Mouse (Mus musculus) v-Abl transformed pro-B cells (cell line): ENCODE measurements at regions not wholly inside any gene's neighbourhood (a gene's known extent, or its start where the extent isn't known, plus 50 kb on each side); places are given as distances from the start of the nearest gene placed in this dataset.

ENCODE experiments used
- in situ Hi-C, 2 experiments: fragments of 400-800 bp; cut with MboI; formaldehyde crosslinking; loops; one replicate each; pipeline ENCODE4 v1.15.1; 2025; ENCODE audit not compliant: unreplicated experiment in 2 of 2

DNA sequence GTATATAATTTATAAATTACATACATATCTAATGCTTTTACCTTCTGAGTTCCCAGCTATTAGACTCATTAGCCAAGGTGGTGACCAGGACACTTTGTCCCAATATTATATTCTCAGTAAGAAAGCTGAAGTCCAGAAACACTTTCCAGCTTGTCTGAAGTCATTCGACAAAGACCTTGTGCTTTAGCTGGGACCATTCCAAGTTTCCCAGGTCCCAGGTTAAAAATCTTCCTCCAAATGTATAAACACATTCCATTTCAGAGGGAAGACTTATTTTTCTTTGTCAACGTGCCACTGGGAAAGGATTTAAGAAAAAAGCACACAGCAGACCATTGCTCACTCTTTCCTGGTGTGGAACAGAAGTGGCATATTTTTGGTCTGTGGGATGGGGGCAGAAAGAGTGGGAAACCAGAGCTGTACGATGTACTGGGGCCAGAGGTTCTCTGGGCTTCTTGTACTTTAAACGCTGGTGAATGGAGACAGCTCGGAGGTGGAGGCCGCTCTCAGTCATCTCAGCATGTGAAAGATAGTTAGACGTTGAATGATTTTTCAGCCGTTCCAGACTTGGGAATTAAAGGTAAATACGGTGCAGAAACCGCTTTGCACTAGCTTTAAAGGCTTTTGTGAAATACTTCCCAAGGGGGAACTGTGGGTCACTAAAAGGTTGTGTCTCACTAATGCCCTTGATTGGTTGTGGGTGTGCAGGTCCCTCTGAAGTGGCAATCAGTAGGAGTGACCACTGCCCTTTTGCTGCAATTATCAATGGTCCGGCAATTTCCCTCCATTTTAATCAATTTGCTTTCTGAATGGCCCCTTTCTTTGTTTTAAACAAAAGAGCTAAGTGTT is 261.2 kb upstream of the A1bg start:
- in situ Hi-C loops, result no loop called here

DNA sequence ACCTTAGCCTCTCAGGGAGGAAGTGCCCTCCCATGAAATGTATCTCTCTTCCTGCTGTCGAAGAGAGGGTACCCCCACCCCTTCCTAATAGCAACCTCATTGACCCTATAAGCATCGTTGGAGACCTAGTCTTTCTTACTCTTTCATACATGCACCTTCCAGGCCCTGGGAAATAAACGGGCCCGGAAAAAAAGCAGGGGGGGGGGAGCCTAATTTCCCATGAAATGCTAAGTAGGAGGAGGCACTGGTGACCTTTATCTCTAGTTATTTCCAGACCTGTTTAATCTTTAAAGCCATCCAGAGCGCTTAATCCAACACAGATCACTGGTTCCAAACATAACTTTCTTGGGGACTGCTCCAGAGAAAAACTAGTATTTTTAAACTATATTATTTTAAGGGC is 260.5 kb upstream of the A1bg start:
- in situ Hi-C loops, result no loop called here

DNA sequence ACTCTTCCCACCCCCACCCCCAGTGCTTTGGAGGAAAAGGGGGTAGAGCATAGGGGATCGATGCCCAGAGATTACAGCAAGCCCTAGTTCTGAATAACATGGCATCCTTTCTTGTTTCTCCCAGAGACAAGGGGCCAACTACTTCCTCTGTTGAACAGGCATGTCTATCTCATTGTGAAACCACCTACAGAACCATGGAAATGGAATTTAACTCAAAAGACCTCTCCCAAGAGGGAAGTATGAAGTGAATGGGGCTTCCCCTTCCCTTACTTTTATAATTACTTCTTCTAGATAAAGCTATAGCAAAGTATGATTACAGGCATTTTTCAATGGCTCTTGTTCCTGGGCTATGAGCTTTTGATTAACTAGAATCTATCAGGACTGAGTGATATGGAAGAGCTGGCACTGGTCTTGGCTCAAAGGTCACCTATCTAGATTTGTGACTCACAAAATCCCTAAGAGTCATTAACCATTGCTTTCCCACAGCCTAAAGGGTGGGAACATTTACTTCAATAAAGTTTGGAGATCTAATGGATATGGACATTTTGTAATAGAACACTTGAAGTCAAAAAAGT is 246.1 kb upstream of the A1bg start:
- in situ Hi-C loops, result loop anchor here (25.0 kb wide), 1 partner anchor 1643 kb away; no protein-coding TSS in a partner anchor

DNA sequence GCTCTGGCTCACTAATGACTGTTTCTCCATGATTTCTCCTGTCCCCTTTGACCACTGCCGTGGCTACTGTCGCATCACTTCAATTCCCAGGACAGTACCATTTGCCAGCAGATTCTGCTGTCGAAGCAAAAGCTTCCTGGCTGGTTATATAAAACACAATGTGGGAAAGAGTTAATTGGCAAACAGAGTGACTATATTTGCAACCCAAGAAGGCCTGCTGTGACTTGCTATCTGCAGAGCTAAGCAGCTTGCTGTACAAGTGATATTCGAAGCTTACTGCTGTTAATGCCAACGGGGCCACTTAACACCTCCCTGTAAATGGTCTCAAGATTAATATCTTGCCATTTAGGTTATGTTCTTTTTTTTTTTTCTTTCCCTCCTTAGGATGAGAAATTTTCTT is 242.2 kb upstream of the A1bg start:
- in situ Hi-C loops, result loop anchor here (25.0 kb wide), 1 partner anchor 1647 kb away; no protein-coding TSS in a partner anchor

DNA sequence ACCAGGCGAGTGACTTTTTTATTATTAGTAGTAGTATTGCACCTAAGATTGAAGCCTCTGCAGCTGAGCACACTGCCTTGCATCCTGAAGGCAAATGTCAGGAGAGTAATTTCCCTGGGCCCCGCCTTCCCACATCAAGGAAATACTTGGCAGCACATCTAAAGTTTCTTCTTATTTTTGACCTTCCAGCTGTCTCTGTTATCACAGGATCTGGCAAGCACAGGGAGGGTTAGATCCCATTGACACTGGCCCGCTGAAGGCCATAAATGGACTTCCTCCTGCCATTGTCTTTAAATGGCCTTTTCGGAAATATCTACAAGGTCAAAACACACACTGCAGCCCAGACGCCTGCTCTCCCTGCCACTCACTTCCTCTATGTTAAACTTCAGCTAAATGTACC is 238.6 kb upstream of the A1bg start:
- in situ Hi-C loops, result loop anchor here (25.0 kb wide), 1 partner anchor 1651 kb away; no protein-coding TSS in a partner anchor

DNA sequence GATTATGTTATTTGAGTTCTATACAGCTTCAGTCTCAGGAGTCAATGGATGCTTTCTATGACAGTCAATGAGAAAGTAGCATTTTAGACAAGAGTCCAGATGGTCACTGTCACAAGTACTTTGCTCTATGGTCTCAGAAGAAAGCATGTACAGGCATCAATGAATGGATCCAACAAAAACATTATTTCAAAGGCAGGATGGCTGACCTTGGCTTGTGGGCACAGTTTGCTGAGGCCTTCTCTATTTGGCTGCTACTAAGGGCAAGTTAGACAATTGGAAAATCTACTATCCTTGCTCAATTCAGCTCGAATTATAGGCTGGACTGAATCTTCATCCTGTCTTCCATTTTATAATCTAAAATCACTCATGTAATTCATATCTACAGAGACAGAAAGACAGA is 237.9 kb upstream of the A1bg start:
- in situ Hi-C loops, result loop anchor here (25.0 kb wide), 1 partner anchor 1652 kb away; no protein-coding TSS in a partner anchor

DNA sequence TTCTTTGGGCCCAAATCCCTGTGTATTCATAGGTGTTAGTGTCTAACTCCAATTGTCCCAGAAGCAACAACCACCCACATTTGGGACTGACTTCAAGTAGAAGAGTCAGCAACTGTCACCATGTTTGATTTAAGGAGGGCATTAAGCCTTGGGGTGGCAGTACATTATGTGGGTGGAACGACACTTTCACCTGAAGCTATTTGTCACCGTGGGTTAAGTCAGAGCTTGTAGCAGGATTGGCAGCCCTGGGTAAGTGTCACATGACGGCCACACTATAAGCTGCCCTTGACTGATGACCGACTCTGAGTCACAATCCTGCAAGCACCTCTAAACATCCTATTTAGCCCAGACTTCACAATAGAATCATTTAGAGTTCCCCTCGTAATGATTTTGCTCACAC is 236.7 kb upstream of the A1bg start:
- in situ Hi-C loops, result loop anchor here (5.0 to 25.0 kb wide), 2 partner anchors 823 to 1653 kb away; no protein-coding TSS in a partner anchor

DNA sequence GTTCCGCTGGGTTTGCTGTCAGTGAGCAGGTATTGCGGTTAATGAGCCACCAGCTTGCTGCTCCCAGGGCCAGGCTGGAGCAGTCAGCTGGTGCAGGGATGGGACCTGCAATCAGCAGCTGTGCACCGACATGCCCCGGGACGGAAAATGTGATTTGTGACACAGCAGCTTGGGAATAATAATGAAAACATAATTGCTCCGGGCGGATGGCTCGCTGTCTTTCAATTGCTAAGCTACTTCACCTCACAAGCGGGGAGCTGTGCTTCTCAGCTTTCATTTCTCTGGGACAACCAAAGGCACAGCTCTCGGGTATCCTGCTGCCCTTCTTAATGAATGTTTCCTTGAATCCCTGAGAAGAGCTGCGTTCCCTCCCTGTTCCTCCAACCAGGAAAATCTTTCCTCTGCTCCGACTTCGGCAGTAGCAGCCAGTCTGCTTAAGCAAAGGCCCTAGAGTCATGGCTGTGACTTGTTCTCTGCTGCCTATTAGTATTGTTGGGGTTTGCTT is 235.3 kb upstream of the A1bg start:
- in situ Hi-C loops, result loop anchor here (5.0 to 25.0 kb wide), 2 partner anchors 824 to 1654 kb away; no protein-coding TSS in a partner anchor

DNA sequence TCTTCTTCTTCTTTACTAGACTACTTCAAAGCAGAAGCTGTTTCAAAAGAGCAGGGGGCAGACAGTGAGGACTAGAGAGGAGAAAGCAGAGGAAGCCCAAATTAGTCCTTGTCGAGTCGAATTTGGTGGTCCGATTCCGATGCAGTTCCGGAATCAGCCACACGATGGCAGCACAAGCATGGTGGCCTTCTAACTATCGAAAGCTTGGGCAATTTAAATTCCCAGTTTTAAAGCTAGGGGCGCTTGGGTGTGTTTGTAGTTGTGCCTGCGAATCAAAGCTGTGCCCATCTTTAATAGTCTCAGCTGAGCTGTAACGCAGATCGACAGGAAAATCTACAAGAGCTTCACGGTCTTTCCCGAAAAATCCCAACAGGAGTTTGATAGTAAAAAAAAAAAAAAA is 234.7 kb upstream of the A1bg start:
- in situ Hi-C loops, result loop anchor here (5.0 to 25.0 kb wide), 2 partner anchors 825 to 1655 kb away; no protein-coding TSS in a partner anchor

DNA sequence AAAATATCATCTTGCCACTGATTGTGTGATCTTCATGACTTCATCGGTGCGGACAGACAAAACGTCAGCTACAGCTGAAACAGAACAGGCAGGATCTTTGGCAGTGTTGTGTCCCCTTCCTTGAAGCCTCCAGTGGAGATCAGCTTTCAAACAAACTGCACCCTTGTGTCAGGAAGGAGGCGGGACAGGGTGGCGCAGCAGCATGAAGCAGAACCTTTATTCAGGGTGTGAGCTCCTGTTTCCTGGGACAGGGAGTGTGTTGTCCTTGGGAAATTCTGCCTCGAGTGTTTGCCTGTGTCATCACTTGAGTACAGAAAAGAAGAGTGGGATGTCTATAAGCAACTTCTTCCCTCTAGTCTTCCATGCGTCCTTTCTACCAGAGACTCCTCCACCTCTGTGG is 232.7 kb upstream of the A1bg start:
- in situ Hi-C loops, result loop anchor here (5.0 to 25.0 kb wide), 2 partner anchors 827 to 1657 kb away; no protein-coding TSS in a partner anchor

DNA sequence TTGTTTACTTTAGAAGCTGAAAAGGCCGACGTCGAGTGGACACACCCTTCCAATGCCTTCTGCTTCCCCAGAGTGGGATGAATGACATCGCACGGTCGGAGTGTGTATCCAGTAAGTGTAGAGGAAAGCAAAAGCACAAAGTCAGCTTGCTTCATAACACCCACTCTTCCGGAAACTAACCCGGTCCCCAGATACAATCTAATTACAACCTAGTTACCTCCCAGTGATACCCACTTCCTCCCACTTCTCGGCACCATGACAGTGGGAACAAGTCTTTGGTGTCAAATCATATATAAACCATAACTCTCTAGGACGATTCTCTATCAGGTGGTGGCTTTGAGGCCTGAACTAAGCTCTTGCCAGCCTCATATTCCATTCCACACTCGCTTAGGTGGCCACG is 231.4 kb upstream of the A1bg start:
- in situ Hi-C loops, result loop anchor here (25.0 kb wide), 1 partner anchor 1658 kb away; no protein-coding TSS in a partner anchor

DNA sequence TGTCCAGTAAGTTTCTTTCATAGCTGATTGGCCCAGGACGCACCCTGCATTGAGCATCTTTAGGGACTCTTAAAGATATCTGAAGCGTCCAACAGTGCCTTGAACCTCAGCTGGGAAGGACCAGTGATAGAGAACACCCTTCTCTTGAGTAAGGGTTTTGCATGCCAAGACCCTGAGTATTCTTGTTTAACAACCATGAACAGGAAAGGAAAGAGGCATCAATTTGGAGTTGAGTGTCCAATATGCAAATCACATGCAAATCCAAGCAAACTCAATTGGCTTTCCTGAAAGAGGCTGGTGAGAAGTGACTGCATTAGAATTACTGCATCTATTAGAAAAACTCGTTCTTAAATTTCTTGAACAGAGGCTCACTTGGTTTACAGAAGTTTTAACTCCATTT is 220.0 kb upstream of the A1bg start:
- in situ Hi-C loops, result no loop called here

DNA sequence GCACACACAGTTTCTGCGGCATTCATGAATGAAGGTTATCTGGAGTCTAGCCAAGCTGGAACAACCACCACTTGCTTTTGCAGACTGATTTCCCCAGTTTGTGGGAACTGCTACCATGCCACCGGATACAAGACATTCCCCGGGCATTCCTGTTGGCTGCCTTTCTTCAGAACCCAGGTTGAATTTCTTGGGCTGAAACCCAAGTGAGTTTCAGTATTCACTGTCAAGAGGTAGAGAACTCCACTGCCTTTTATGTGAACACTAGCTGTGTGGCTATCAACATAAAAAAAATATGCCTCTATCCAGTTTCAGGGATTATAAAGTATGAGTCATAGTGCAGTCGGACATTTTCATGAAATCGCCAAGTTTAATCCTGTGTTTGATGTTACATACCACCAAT is 216.3 kb upstream of the A1bg start:
- in situ Hi-C loops, result no loop called here

DNA sequence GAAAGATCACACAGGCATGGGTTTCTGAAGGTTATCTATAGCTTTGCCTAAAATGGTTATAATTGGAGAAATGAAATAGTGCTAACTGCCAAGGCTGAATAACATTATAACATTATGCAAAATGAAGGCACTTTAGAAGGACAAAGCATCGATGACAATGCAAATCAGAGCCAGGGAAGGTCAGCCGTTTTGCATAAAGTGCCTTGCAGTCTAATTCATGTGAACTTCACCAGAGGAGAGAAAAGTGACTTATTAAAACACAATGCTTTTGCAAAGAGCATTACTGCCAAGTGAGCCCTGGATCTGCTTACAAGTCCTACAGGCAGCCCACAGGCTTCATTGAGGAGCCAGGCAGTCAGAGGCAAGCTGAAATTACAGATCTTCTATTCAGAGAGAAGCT is 214.0 kb upstream of the A1bg start:
- in situ Hi-C loops, result no loop called here

DNA sequence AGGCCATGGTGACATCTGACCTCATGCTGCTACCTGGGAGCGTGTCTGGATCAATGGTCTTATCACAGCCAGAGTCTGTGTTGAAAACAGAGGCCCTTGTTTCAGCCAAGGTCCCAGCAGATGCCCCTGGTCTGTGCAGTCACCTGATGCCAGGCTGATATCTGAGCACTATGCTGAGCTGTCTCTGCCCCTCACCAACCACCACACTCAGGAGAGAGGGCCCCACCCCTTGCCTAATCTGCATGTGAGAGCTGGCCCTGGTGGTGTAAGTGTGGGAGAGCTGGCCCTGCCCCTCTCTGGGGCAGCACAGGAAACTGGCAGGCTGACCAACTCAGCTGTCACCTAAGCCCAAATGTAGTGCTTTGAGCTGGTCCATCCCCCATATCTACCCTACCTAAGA is 210.5 kb upstream of the A1bg start:
- in situ Hi-C loops, result no loop called here

DNA sequence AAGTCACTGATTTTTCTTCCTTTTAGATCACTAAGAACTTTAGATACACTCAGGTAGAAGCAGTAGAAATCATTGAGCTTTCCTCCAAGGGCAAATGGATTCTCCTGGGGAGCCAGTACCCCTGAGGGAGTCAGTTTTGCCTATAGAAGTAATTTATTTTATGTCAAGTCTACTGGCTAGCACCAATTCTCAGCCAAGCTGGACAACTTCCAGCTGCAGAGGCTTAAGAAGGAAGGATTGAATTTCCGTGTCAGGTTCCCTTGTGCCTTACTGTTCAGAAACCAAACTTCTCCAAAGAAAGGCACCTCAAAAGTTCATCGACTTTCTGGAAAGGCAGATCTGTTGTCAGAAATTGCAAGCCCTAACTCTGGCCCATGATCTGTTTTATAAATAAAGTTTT is 205.2 kb upstream of the A1bg start:
- in situ Hi-C loops, result no loop called here

DNA sequence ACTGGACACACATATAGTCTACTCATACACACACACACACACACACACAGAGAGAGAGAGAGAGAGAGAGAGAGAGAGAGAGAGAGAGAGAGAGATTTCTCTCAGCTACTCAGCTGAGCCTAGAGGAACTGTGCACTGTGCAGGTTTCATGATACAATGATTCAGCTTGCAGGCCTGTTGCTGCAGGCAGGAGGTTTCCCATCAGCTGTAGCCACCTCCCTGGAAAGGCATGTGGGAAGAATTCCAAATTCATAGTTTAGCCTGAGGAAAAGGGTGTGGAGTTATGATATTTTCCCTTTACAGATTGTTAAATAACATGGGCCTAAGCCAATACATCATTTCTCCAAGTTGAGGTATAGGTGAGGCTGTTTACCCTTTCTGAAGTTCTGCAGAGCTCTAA is 204.3 kb upstream of the A1bg start:
- in situ Hi-C loops, result no loop called here

DNA sequence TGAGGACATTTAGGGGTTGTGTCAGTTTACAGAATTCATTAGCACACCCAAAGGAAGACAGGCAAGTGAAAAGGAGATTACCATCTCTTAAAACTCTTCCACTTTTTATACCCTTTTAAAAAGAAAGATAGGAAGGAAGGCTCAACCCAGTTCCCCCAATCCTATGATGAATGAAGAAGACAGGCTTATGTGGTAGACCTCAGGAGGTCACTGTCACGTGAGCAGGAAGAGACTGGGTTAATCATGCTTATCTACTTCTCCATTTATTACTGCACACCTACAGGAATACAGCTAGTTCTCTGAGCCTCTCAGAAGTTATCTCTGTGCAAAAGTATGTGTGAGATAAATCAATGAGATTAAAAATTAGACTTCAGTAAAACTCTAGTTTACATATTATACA is 194.1 kb upstream of the A1bg start:
- in situ Hi-C loops, result no loop called here

DNA sequence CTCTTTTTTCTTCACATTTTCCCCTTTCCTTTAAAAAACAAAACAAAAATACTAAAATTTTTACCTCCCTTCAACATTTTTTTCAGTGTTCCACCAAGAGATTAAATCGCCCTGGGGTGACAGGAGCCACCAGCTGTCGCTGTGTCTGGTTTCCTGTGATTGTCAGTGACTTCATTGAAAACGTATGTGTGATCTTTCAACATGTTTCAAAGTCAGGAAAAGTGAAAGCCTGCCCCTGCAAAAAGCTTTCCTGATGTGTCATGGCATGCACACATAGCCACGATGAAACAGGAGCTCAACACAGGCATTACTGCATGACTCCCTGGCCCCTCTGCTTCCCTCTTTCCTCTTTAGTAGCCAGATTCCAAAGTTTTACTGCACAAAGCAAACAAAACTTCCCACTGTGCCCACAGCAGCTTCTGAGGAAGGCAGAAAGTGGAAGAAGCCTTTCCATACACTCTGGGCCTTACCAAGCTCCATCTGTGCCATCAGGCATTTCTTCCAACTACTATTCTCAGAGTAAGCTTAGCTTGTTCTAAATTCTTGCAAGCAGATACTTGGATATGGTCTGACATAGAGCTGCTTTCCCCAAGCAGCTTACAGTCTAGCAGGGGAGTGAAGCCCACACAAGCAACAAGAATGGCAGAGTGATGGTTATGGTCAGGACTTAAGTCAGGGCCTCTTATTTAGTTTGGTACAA is 186.8 kb upstream of the A1bg start:
- in situ Hi-C loops, result no loop called here

DNA sequence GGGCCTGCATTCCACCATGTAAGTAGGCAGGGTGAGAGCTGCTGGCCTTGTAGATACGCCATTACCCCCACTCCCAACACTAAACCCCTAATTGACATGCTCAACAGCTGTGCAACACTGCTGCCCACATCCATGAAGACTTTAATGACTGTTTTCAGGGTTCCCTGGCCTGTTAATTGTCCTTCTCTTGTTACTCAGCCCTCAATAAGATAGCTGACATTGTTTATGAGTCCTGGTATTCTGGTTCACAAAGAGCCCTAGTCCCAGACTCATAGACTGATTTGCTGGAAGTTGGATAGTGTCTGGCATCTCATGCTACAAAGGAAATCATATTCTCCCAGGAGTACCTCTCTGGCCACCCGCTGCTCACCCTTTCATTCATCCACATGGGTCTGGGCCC is 186.1 kb upstream of the A1bg start:
- in situ Hi-C loops, result no loop called here
